Mouse (Mus musculus): ENCODE measurements at regions not wholly inside any gene's neighbourhood (a gene's known extent, or its start where the extent isn't known, plus 50 kb on each side); places are given as distances from the start of the nearest gene placed in this dataset.

DNA sequence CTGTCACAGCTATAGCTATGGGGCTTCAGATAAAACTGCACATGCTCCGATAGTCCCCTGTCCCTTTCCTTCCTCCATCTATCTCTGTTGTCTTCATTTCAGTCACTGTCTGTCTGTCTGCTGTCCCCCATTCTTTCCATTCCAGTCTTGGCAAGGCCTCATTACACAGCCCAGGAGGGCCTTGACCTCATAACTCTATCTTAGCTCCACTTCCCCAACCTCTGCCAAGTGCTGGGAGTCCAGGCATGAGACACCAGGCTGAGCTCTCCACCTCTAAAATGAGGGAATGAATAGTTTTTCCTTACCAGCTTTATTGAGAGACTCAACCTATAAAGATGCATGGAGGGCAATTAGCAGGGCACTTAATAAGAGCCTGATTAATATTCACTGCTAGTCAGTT is 76.0 kb upstream of the Frmd4a start:
- DNase-seq = no peak

DNA sequence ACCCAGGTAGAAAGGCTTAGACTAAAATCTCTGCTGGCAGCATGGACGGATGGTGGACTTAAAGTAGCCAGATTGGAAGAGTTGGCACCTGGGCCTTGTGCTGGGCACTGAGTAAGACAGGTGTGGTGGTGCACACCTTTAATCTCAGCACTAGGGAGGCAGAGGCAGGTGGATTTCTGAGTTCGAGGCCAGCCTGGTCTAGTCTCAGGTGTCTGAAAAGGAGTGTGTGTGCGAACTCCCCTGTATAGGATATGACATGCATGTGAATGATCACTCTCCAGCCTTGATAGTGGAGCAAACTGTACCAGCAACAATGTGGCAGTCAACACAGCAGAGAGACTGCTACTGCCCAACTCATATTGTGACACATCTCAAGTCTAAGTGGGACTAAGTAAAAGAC is 70.1 kb upstream of the Frmd4a start:
- no peak for DNase-seq

DNA sequence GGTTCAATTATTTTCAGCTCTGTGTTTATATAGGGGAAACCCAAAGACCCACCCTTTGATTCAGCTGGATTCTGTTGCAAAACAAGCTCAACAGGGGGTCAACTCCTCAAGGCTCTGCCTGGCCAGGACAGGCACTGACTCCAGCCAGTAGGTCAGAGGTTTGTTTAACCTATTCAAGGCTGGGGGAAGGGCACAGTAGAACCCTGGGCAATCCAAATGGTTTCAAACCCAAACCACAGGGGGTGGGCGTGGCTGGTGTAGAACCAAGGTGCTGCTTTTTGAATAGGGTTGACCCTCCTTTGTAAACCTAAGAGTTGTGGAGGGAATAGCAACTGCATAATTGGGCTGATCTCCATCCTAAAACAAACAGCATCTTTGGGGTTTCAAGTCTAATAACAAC is 69.2 kb upstream of the Frmd4a start:
- no peak for DNase-seq

DNA sequence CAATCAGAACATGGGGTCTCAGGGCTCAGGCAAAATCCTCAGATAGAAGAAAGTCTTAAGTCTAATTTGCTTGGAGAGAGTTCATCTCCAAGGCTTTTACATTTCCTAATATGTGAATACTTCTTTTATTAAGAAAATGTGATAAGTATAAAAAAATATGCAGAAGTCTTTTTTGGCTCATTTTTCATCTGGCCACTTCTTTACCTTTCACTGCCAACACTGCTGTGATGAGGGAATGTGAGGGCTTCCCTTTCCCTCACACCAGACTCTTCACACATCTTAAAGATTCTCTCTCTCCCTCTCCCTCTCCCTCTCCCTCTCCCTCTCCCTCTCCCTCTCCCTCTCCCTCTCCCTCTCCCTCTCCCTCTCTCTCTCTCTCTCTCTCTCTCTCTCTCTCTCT is 60.0 kb upstream of the Frmd4a start:
- no peak for DNase-seq

DNA sequence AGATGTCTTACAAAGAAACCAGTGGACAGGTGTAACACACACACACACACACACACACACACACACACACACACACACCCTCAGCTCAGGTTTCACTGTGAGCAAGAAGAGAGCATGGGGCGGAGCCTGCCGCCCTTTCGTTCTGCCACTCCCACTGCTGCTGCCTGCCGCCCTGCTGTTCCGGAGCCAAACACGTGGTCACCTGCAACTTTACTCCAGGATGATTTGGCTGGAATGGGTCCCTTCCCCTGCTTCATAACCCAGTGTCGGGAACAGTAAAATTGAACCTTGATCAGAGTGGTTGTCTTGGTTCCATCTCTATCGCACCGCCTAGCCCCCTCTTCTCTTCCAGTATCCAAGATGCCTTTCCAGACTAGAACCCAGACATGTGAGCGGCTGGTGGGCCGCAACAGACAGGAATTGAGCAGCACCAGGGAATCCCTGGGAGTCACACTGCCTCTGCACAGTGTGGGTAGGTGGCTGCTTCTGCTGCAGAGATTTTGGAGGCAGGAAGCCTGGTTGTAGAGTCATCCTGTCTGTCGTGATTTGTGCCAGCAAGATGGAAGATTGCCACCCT is 59.4 kb upstream of the Frmd4a start:
- peak; percentile 6 to 10 for DNase-seq

DNA sequence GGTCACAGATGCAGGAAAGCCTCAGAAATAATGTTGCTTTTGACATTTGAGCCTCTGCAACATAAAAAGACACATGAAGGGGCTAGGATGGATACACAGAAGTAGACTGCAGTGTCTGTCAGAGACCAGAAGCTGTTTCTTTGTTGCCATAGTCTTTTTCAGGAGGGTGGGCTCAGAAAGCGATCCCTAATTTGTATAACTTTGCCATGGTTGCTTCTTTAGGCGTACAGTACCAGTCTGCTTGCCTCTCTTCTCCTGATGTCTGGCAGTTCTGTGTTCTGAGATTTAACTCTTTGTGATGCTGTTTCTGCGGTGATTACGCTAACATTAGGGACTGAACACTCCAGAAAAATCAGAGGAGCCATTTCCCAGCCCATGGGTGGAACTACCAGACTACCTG is 58.8 kb upstream of the Frmd4a start:
- DNase-seq = no peak

DNA sequence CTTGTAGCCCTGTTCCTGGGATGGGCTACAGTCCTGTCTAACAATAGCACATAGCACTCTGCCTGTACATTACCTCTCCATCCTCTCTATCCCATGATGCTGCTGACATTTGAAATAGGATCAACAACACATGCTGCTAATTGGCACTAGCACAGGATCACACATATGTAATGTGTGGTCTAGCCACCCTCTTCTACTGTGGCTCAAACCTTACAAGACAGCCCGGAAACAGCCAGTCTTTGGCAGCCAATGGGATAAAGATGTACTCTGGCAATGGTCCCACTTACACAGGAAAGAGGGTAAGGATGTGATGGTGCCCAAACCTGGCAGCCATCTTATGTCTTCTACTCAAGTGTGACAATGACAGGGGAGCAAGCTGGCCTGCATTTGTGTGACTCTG is 58.3 kb upstream of the Frmd4a start:
- DNase-seq = no peak

DNA sequence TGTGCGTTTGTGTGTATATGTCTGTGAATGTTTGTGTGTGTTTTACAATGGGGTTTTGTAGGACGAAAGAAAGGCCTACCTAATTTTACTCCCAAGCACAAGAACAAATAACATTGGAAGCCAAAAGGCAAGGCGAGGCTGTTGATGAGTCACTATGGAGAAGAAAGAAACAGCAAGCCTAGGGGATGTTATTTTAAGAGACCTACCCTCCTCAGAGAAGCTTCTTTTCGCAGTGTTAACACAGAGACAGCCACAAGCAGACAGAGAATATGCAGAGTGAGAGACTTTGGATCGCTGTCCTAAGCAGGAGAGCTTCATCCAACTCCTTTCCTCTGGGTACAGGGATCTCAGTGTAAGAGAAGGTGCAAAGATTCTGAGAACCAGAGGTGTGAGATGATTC is 57.3 kb upstream of the Frmd4a start:
- no peak for DNase-seq

DNA sequence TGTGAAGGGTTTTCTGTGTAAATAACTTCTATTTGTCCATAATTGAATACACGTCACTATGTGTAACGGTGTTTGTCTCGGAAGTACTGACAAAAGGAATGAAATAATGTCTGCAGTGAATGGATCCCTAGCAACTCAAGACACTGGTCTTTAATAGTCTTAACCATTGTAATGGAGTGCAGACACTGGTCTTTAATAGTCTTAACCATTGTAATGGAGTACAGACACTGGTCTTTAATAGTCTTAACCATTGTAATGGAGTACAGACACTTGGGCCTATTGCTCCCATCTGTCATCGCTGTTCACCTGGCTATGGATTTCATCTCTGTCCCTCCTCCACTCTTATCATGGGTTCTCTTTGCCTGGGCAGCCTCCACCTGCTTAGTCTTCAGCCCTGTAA is 53.2 kb upstream of the Frmd4a start:
- no peak for DNase-seq
